Mouse (Mus musculus): Measurements from ENCODE around the gene Tmem150a. TPM values are rescaled to one million over a fixed set of nuclear protein-coding genes. Genes with fewer than 3 reads are reported as not detected.
A peak's percentile ranks its signal among the peaks of the same experiment; 100 is the strongest.

Gene Tmem150a
- polyA plus RNA-seq, 1 experiment from 2014 or later, result 92.3 TPM

DNA sequence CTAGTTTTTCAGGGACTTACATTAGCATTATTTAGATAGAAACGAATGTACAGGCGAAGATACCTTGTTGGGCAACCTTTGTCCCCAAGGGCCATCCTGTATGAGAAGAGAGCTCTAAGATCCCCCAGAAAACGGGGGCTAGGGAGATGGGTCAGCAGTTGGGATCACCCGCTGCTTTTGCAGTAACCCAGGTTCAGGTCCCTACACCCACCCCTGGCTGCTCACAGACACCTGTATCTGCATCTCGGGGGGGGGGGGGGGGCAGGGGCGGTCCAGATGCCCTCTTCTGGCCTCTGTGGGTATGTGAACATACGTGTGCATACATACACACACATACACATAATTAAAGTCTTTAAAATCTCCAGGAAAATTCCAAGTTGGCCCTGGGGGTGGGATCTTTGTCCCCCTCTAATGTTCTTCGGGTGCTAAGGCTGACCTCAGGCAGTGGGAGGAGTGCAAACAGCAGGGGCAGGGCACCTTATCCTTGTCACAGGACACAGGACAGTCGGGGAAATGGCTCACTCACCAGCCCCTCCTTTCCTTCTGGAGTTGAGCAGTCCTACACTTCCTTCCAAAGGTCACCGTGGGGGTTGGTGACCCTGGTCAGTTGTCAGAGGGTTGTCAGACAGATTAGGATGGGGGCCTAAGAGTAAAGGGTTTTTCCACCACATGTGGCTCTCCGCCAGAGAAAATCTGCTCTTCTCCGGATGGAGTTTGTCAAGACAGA lies 35.7 kb downstream of the Tmem150a start:
- H3K4me1 ChIP-seq (ENCODE audit: insufficient read depth), result peaks cover 29% of the 10 kb centered on the region
- peak overlapping the region; percentile 80 for H3K4me2 ChIP-seq (ENCODE audit: low read depth, low read length)
- peaks cover 24% of the 10 kb centered on the region for H3K36me3 ChIP-seq (replicated peaks; ENCODE audit: insufficient read depth, low read length)
- TF ChIP-seq CTCF (IDR thresholded peaks at IDR 0.05; ENCODE audit: low read depth) (peak; percentile 43), EP300 (IDR thresholded peaks at IDR 0.05; ENCODE audit: low read depth) (peak; percentile 54)
- H3K27ac ChIP-seq (ENCODE audit: low read depth), result peak overlapping the region; percentile 98
- peak overlapping the region; percentile 64 for H3K4me3 ChIP-seq (ENCODE audit: low read depth, low read length)
- peak; percentile 43 for ATAC-seq
- peak; percentile 69 for DNase-seq
- H3K27me3 ChIP-seq (ENCODE audit: insufficient read depth, low read length), result no peaks in the 10 kb centered on the region
- H3K9me3 ChIP-seq (ENCODE audit: low read length), result no peaks in the 10 kb centered on the region
- peak overlapping the region; percentile 86 for H3K9ac ChIP-seq (replicated peaks)
- 13% methylated on average over 12 of the region's 12 CpGs for WGBS (ENCODE audit: insufficient replicate concordance)

DNA sequence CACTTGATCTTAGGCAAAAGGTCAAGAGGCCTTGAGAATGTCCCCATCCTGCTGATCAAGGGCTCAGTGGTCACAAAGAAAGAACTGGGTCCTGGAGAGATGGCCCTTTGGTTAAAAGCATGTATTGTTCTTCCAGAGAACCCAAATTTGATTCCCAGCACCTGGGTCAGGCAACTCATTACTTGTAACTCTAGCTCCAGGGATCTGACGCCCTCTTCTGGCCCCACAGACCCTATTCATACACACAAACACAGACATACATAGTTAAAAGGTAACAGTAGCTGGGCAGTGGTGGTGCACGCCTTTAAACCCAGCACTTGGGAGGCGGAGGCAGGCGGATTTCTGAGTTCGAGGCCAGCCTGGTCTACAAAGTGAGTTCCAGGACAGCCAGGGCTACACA lies 37.1 kb downstream of the Tmem150a start:
- Histone ChIP-seq H3K4me3 (ENCODE audit: low read depth, low read length) (no peak overlapping the region), H3K36me3 (replicated peaks; ENCODE audit: insufficient read depth, low read length) (peaks cover 15% of the 10 kb centered on the region), H3K4me1 (ENCODE audit: insufficient read depth) (peaks cover 33% of the 10 kb centered on the region), H3K9ac (replicated peaks) (no peak overlapping the region), H3K9me3 (ENCODE audit: low read length) (no peaks in the 10 kb centered on the region), H3K27ac (ENCODE audit: low read depth) (no peak overlapping the region), H3K27me3 (ENCODE audit: insufficient read depth, low read length) (no peaks in the 10 kb centered on the region), H3K4me2 (ENCODE audit: low read depth, low read length) (peak overlapping the region; percentile 80)
- WGBS (ENCODE audit: insufficient replicate concordance), result 84% methylated on average over 5 of the region's 5 CpGs
- DNase-seq (no peak), ATAC-seq (no peak)
- no peak for TF ChIP-seq EP300 (IDR thresholded peaks at IDR 0.05; ENCODE audit: low read depth)
- peak; percentile 38 for TF ChIP-seq CTCF (IDR thresholded peaks at IDR 0.05; ENCODE audit: low read depth)

DNA sequence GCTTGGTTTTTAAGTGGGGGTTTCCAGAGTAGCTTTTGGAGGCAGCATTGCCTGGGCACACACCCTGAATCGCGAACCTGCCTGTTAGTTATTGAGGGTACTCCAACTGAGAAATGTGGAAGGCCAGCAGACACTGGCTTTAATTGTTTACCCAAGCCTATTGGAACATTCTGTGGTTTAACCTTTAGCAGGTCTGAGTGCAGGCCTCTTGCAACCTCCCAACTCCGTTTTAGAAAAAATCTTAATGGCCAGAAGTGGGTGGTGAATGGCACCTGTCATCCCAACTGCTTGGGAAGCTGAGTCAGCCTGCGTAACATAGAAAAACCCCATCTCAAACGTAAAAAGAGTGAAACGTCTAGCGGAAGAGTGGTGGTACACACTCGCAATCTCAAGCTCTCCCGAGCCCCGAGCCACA lies 41.6 kb downstream of the Tmem150a start:
- H3K36me3 ChIP-seq (replicated peaks; ENCODE audit: insufficient read depth, low read length), result no peaks in the 10 kb centered on the region
- WGBS (ENCODE audit: insufficient replicate concordance), result 64% methylated on average over 10 of the region's 10 CpGs
- peak overlapping the region; percentile 44 for H3K27ac ChIP-seq (ENCODE audit: low read depth)
- H3K27me3 ChIP-seq (ENCODE audit: insufficient read depth, low read length), result no peaks in the 10 kb centered on the region
- H3K9me3 ChIP-seq (ENCODE audit: low read length), result no peaks in the 10 kb centered on the region
- H3K4me2 ChIP-seq (ENCODE audit: low read depth, low read length), result no peak overlapping the region
- 0 out of 2 replicates have a peak overlapping the region, but pooled peaks have one; percentile 21 for H3K9ac ChIP-seq (replicated peaks)
- ATAC-seq, result no peak
- H3K4me3 ChIP-seq (ENCODE audit: low read depth, low read length), result no peak overlapping the region
- H3K4me1 ChIP-seq (ENCODE audit: insufficient read depth), result peaks cover 7% of the 10 kb centered on the region
- no peak for TF ChIP-seq EP300 (IDR thresholded peaks at IDR 0.05; ENCODE audit: low read depth)
- TF ChIP-seq CTCF (IDR thresholded peaks at IDR 0.05; ENCODE audit: low read depth), result no peak
- DNase-seq, result no peak

DNA sequence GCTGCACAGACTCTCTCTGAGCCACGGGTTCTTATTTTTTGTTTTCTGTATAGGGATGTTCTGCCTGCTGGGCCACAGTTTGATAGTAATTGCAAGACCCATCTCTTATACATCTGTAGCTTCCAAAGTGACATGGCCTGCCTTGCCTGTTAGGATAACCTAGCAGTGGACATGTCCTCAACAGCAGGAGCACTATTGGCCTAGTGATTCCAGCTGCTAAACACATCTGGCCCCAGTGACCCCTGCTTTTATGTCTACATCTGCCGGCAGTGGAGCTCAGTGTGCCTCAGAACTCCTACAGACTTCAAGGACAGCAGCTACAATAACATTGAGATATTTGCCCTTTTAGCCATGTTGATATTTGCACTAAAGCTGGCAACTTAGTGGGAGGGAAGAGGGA lies 44.7 kb downstream of the Tmem150a start:
- H3K4me3 ChIP-seq (ENCODE audit: low read depth, low read length), result no peak overlapping the region
- H3K36me3 ChIP-seq (replicated peaks; ENCODE audit: insufficient read depth, low read length), result no peaks in the 10 kb centered on the region
- H3K4me2 ChIP-seq (ENCODE audit: low read depth, low read length), result no peak overlapping the region
- no peak for TF ChIP-seq CTCF (IDR thresholded peaks at IDR 0.05; ENCODE audit: low read depth)
- no peak for TF ChIP-seq EP300 (IDR thresholded peaks at IDR 0.05; ENCODE audit: low read depth)
- no peaks in the 10 kb centered on the region for H3K9me3 ChIP-seq (ENCODE audit: low read length)
- DNase-seq (no peak), ATAC-seq (no peak)
- peaks cover 7% of the 10 kb centered on the region for H3K4me1 ChIP-seq (ENCODE audit: insufficient read depth)
- H3K27ac ChIP-seq (ENCODE audit: low read depth), result no peak overlapping the region
- no peaks in the 10 kb centered on the region for H3K27me3 ChIP-seq (ENCODE audit: insufficient read depth, low read length)
- no peak overlapping the region for H3K9ac ChIP-seq (replicated peaks)
- 82% methylated on average over 2 of the region's 2 CpGs for WGBS (ENCODE audit: insufficient replicate concordance)

DNA sequence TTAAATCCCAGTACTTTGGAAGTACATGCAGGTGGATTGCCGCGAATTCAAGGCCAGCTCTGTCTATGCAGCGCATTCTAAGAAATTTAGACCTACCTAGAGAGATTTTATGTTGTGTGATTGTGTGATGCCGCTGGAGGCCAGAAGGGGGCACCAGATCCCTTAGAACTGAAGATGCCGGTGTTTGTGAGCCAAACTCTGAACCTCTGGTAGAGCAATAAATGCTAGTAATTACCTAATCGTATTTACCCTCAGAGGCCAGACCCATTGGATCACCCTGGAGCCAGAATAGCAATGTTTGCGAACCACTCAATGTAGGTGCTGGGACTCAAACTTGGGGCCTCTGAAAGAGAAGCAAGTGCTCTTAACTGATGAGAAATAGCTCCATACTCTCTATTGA lies 46.6 kb downstream of the Tmem150a start:
- Histone ChIP-seq H3K9ac (replicated peaks) (no peak overlapping the region), H3K4me3 (ENCODE audit: low read depth, low read length) (no peak overlapping the region), H3K4me1 (ENCODE audit: insufficient read depth) (peaks cover 4% of the 10 kb centered on the region), H3K27me3 (ENCODE audit: insufficient read depth, low read length) (no peaks in the 10 kb centered on the region), H3K4me2 (ENCODE audit: low read depth, low read length) (no peak overlapping the region), H3K27ac (ENCODE audit: low read depth) (no peak overlapping the region), H3K36me3 (replicated peaks; ENCODE audit: insufficient read depth, low read length) (no peaks in the 10 kb centered on the region), H3K9me3 (ENCODE audit: low read length) (no peaks in the 10 kb centered on the region)
- ATAC-seq, result peak; percentile 90
- WGBS (ENCODE audit: insufficient replicate concordance), result 11% methylated on average over 7 of the region's 7 CpGs
- no peak for TF ChIP-seq EP300 (IDR thresholded peaks at IDR 0.05; ENCODE audit: low read depth)
- TF ChIP-seq CTCF (IDR thresholded peaks at IDR 0.05; ENCODE audit: low read depth), result peak; percentile 90
- peak; percentile 85 for DNase-seq

DNA sequence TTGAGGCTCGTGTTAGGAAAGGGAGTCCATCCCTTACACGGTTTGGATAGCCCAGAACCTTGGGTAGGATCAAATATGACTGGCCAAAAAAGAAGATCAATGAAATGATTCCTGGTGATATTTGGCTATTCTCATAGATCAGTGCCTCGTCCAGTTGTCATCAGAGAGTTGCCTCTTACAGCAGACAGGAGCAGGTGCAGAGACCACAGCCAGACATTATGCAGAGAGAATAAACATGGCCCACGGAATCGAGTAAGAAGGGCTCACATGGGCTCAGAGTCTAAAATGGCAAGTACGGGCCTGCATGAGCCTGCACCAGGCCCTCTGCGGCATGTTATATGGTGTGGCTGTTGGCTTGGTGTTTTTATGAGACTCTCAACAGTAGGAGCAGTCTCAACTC lies 50.1 kb downstream of the Tmem150a start:
- no peak for ATAC-seq

More for the DNA sequence above, 50.1 kb downstream of the Tmem150a start:
- no peak overlapping the region for H3K4me2 ChIP-seq (ENCODE audit: low read depth, low read length)
- H3K9ac ChIP-seq (replicated peaks), result no peak overlapping the region
- no peak overlapping the region for H3K27ac ChIP-seq (ENCODE audit: low read depth)
- H3K4me3 ChIP-seq (ENCODE audit: low read depth, low read length), result no peak overlapping the region
- no peaks in the 10 kb centered on the region for H3K9me3 ChIP-seq (ENCODE audit: low read length)
- TF ChIP-seq CTCF (IDR thresholded peaks at IDR 0.05; ENCODE audit: low read depth), result no peak
- TF ChIP-seq EP300 (IDR thresholded peaks at IDR 0.05; ENCODE audit: low read depth), result no peak
- no peaks in the 10 kb centered on the region for H3K27me3 ChIP-seq (ENCODE audit: insufficient read depth, low read length)
- H3K36me3 ChIP-seq (replicated peaks; ENCODE audit: insufficient read depth, low read length), result no peaks in the 10 kb centered on the region
- H3K4me1 ChIP-seq (ENCODE audit: insufficient read depth), result no peaks in the 10 kb centered on the region
- WGBS (ENCODE audit: insufficient replicate concordance), result 78% methylated on average over 7 of the region's 7 CpGs
- no peak for DNase-seq

Data from liver, postnatal 0 days (tissue).